Mouse (Mus musculus) heart, adult 11 months (tissue): ENCODE measurements around the gene Tenm3.

Experiments used
- DNase-seq: peaks from one replicate; pipeline ENCODE4 v3.0.0; 2022

Gene Tenm3

GRCm38 (mm10) chr8:48445690-48446089, 398.1 kb downstream of the Tenm3 start:
- DNase-seq, result no peak

DNA sequence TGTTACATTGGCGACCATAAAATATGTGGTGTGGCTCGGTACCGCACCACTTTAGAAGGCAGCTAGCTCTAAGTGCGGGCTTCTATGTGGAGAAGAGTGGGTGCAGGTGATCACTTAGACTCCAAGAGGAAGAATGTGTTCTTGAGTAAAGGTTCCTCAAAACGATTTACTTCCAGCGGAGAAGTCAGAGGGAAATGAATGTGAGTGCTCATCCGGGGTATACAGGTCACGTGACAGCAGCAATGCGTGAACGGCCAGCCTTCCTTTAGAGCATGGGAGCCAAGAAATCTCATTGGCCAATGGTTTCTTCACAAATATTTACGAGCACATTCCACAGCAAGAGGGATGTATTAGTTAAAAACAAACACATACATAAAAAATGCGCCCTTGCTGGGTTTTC, 404.3 kb downstream of the Tenm3 start:
- DNase-seq, result no peak

DNA sequence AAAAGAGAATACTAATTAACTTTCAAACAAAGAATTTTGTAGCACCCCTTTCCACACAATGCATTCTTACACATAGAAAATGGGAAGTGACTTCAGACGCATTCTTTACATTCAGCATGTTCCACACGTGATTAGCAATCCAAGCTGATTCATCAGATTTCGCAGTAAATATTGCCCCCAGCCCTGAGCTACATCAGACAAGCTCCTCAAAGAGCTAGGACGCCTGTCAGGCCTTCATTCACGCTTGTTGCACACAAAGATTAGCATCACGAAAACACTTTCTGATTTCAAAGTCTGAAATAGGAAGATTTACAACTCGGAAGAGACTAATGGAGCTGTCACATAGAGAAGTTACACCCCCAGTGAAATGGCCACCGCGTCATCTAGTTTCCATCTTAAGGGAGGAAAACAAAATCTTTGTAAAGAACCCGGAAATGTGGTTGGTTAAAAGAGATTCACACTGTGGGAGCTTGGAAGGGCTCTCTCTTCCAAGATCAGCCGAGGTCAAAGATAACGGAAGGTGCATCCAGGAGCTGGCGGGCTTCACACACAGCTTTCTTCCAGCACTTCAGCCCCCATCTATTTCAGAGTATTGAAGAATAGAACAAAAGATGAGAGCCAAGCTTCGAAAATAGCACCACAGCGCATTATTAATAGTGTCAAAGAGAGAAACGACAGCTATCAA, 406.1 kb downstream of the Tenm3 start:
- DNase-seq, result peak; percentile 58

GRCm38 (mm10) chr8:48425101-48425500, 418.6 kb downstream of the Tenm3 start:
- DNase-seq, result no peak

DNA sequence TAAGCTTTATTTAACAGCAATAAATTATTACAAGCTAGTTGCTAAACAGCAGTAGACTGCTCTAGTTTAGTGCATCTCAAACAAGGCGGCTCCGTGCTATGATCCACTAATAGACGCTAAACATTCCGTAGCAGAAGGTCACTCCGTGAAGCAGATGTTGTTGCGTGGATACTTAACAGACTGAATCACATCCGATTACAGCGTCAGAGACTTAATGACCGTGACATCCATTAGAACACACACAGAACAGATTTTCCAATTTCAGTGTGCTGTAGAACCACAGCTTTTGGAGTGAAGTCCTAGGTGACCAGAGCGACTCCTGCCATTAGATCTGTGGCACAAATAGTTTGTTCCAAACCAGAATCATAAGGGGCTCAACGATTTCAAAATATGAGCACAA, 426.0 kb downstream of the Tenm3 start:
- DNase-seq, result no peak

GRCm38 (mm10) chr8:48410916-48411315, 432.8 kb downstream of the Tenm3 start:
- no peak for DNase-seq

DNA sequence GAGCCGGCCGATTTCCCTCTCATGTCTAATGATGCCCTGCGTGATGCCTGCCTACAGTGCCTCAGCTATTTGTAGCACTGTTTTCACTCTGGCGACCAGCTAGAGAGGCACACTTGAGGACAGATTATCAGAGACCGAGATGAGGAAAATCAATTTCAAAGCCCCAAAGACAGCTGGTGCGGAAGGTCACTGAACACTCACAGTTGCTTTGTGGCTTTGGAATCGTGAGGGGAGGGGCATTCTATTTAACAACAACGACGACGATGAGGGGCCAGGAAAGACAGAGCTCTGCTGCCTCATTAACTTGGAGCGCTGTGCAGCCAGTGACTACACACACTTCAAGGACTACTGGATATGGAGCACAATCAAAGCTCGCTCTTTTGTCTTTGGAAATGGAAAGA, 443.2 kb downstream of the Tenm3 start:
- DNase-seq, result no peak

DNA sequence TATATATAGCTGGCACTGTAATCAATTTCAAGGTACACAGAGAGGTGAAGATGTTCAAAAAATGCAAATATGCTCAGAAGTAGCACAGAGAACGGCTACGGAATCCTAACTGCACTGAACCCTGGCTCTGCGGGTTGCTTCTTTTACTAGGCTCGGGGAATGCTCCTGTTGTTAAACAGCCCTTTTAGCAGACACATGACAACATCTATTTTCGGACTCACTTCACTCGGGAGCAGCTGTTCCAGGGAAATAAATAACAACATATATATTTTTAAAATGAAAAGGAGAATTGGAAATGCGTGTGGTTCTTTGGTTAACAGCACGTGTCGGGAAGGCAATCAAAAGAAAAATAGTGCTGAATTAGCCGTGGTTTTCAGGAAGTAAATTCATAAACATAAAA, 457.9 kb downstream of the Tenm3 start:
- no peak for DNase-seq

DNA sequence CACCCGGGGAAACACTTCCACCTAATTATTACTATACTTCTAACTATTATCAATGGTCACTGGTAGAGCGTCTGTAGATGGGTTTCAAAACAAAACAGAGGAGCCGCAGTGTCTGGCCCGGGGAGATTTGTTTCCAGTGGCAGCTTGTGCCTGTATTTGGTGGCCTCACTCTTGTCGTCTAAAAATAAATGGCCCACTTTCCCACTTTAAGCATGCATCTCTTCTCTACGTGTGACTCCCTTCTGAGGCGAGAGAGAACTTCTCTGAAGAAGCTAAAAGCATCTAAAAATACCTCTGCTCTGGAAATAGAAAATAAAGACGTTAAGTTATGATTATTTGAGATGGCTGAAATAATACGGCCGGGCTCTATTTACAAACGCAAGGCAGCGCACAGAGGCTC, 463.7 kb downstream of the Tenm3 start:
- DNase-seq, result no peak

DNA sequence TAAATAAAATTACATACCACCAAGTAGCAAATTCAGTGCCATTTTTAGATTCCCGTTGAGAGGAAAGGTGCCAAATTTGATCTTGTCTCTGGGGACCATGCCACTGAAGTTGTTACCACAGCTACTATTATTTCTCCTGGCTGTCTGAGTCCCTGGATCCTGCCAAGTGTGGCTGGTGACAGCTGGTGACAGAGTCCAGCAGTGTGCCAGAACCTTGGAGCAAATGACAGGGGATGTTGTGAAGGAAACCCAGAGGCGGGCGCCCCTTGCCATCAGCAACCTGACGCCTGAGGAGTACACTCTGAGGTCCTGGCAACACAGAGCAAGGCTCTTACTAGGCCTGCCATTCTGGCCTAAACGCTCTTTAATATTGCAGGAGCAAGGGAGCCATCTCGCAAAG, 467.0 kb downstream of the Tenm3 start:
- DNase-seq, result peak; percentile 97

DNA sequence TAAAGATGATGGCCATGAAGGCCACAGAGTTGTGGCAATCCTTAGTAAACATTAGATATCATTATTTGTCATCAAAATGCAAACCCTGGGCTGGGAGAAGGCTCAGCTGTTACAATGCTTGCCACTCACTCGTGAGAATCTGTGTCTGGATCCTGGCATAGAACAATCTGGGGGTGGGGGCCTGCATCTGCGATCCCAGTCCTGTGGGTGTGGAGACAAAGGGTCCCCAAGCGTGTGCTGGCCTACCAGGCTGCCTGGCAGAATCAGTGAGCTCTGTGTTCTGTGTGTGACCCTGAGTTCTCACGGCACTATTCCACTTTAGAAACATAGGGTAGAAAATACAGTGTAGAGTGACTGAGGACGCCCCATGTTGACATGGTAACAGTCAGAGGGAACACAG, 468.6 kb downstream of the Tenm3 start:
- DNase-seq, result no peak

DNA sequence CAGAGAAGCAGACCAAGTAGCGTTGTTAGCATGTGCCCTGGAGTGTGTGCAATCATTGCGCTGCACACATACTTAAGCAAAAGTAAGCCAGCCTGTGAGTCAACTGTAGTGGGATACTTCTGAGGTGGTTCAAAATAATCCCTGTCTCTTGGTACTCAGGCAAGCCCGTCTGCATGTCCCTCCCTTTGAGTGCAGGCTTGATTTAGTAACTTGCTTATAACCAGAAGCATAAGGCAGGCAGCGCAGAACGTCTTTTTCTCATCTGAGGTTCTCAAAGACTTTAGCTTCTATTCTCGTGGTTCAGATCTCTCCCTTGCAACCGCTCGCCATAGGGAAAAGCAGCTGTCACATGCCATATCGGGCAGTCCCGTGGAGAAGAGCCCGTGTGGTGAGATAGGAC, 470.3 kb downstream of the Tenm3 start:
- no peak for DNase-seq

DNA sequence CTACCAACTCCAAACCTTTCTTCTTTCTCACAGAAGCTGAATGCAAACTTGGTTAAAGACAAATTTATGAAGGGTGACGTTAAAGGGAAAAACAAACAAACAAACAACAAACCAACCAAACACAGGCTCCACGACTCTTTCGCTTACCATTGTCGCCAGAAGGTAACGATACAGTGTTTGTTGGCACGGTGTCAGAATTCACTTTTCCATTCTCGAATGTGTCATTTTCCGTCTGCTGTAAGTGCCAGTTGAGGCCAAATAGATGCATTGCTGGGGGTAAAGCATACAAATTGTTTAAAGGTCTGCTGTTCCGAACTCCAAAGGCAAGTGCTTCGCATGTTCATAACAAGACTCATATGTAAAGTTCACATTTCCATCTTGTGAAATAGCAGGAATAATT, 476.6 kb downstream of the Tenm3 start:
- peak; percentile 44 for DNase-seq

GRCm38 (mm10) chr8:48356849-48357248, 486.9 kb downstream of the Tenm3 start:
- no peak for DNase-seq

DNA sequence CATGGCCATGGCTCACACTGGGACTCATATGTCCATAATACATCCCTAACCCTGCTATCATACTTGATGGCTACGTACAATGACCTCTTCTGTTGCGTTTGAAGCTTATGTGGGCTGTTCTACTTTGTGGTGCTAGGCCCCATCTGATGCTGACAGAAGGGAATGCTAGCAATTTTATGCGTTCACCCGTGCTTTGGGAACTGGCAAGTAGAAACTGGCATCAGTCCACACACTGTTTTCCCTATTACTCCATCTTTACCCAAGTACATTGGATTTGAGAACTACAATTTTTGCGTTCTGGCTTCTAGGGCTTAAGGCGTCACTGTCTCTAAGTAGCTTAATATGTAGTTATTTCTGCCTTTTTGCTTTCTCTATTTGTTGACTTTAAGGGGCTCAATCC, 490.3 kb downstream of the Tenm3 start:
- no peak for DNase-seq

DNA sequence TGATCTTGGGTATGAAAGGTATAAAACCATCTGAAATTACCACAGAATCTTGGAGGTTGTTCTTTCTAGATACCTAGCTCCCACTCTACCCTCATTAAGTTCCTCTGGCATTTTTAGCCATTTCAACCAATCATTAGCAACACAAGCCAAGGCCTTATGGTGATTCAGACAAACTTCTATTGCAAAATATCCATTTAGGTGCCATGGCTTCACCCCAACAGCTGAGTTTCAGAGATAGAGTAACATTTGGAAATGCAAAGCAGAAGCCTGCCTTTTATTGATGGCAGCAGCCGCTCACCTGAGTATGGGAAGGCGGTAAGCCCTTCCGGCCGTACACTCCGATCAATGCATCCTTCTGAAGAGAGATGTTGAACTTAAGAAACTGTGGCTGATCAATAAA, 494.9 kb downstream of the Tenm3 start:
- no peak for DNase-seq

- peak; percentile 33 for DNase-seq
Measured at GRCm38 (mm10) chr8:48348386-48348785, 495.4 kb downstream of the Tenm3 start.

DNA sequence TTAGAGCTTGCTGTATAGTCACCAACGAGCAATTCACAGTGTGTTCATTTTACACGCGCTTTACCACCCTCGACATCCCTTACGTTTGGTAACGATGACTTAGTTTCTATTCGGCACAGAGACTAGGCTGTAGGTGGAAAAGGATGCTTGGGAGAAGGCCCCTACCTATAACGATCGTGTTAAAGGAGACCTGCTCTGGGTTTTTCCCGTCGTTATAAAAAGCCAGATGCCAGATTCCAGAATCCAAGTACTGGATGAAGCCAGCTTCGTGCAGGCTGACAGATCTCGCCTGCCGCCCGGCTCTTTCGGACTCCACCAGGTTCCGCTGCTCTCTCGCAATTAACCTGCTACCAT, 500.7 kb downstream of the Tenm3 start:
- DNase-seq, result no peak

DNA sequence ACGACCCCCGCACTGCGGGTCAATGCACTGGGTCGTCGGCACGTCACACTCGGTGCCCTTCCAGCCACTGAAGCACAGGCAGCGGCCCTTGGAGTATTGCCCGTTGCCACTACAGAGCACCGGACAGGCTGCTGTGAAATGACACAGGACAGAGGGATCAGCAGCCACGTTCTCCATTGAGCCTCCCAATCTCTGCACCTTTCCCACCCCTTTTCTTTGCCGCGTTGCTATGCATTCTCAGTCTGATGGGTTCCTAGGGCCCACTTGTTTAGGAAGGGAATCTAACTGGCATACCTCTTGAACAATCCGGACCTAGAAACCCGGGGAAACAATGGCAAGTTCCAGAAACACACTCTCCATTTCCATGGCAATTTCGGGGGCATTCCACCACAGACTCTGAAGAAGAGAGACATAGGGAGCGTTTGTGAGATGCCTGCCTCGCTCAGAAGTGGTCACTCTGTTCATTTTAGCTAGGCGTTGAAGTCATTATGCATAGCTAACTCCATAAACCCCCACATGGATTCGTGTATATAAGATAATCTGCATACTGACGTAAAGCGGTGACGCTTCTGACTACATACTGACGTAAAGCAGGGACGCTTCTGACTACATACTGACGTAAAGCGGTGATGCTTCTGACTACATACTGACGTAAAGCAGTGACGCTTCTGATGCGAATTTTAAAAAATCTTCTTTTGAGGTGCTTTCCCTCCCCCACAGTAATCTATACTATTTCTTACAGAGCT, 501.3 kb downstream of the Tenm3 start:
- DNase-seq, result no peak

GRCm38 (mm10) chr8:48341692-48342091, 502.1 kb downstream of the Tenm3 start:
- no peak for DNase-seq

DNA sequence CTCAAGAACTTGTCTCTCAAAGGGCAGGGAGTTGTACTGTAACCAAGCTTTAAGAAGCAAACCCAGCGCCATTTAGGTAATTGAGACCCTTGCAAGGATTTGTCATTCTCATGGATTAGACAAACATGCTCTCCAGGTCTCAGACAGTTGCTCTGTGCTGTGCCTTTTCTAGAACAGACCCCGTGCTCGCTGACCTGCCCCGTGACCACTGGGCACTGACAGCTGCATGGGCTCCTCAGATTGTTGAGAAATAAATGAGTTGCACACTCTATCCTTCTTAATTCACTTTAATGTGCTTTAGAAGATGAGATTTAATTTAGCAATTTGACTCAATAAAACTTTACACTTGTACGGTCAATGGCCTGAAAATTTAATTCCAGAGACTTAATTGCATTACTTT, 502.5 kb downstream of the Tenm3 start:
- no peak for DNase-seq

DNA sequence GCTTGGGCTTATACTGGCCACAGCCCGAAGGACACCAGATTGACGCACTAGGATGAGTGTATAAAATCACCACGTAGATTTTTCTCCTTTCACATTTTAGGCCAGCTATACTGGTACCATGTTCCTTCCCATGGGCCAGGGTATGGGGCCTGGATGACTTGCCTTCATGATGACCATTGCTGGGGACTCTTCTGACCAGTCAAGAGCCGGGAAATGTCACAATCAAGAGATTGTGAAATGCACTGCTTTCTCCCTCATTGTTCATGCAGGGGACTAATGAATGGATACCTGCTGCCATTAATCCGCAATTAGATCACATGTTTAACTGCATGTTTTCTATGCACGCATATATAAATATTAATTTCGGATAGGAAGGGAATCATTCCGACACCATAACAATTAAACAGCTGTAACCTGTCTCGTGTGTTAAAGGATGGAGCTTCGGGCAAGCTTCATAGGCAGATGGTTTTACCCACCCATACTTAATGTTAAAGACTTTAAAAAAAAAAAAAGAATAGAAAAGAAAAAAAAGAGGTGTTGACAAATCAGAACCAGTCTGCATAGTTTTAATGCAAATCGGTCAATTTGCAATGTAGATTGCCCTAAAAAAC, 521.0 kb downstream of the Tenm3 start:
- DNase-seq, result no peak

DNA sequence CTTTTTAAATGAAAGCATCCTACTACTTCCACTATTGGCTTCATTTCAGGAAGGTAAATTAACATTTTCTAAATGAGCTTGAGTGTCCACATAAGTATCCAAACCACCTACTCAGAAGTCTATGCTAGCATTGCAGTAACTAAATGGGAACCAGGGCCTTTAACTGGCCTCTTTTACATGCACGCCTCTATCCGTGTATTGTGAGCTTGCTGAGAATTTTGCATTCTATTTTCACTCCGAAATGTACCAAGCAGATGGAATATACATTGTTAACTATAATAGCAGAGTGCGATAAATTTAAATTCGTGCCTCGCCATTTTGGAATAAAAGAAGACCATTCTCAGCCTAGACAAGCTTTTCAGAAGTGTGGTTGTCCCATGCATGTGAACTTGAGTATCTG, 521.5 kb downstream of the Tenm3 start:
- DNase-seq, result no peak

- peak; percentile 68 for DNase-seq
Measured at GRCm38 (mm10) chr8:48319674-48320073, 524.1 kb downstream of the Tenm3 start.

- peak; percentile 35 for DNase-seq
Measured at GRCm38 (mm10) chr8:48317498-48317897, 526.3 kb downstream of the Tenm3 start.
